Mouse (Mus musculus) ES-Bruce4 (cell line): Measurements from ENCODE around the gene Rdh9.

Experiments used
- CTCF ChIP-seq: IDR thresholded peaks from one replicate; pipeline ENCODE4 v1.8.1; 2011; ENCODE audit warnings: low read depth, low read length
- EP300 ChIP-seq: IDR thresholded peaks from 2 replicates; pipeline ENCODE4 v1.6.1; 2011; ENCODE audit warnings: low read depth, low read length; ENCODE audit not compliant: insufficient read depth

DNA sequence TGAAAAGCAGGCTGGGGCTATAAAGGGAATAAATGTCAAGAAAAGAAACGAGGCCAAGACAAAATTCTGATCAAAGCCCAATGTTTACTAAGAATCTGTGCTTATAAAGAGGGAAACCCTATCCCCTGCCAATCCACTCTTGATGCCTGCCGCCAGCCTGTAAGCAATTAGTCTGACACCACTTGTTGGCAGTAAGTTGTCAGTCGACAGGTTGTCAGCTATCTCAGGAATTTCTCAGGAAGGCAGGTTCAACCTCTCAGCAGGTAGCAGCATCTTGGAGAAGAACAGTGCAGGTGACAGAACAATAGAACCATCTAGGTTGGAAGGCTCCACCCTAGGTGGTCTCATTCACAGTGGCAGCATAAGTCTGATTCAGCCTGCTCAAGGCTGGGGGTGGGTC is 52.9 kb downstream of the Rdh9 start:
- no peak for TF ChIP-seq CTCF
- TF ChIP-seq EP300 = no peak
